Mouse (Mus musculus): ENCODE results near the gene Erv3.

Gene Erv3

GRCm38 (mm10) chr2:131859721-131860120 lies at the start of gene Erv3:
Gene Erv3, minus strand, starts transcription at chr2:131859747.
- DNase-seq (ENCODE audit: low spot score in 2 of 2), result no peak

- DNase-seq (ENCODE audit: low spot score in 2 of 2), result no peak
Observed at GRCm38 (mm10) chr2:131908906-131909305, 49.4 kb upstream of the Erv3 start.

DNA sequence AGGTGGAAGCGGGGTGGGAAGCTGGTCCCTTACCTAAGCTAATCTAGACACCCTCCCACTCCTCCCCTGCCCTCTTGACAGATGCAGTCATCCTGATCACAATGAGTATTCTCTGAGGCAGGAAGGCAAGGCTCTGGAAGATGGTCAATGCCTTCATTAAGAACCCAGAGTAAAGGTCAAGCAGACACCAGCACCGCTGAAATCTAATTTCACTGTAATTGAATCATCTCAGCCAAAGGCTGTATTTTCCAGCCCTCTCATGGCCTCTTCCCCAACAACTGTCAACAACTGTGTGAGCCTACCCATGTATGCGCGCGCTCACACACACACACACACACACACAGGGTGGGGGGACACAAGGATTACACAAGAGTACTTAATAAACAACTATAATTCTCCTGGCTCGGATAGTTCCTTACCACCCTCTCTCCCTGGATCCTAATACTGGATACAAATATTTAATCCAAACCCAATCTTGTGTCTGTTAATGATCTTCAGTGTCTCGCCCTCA lies 48.9 kb upstream of the Erv3 start:
- no peak for DNase-seq (ENCODE audit: low spot score in 2 of 2)

GRCm38 (mm10) chr2:131907311-131907710 lies 47.8 kb upstream of the Erv3 start:
- no peak for DNase-seq (ENCODE audit: low spot score in 2 of 2)

DNA sequence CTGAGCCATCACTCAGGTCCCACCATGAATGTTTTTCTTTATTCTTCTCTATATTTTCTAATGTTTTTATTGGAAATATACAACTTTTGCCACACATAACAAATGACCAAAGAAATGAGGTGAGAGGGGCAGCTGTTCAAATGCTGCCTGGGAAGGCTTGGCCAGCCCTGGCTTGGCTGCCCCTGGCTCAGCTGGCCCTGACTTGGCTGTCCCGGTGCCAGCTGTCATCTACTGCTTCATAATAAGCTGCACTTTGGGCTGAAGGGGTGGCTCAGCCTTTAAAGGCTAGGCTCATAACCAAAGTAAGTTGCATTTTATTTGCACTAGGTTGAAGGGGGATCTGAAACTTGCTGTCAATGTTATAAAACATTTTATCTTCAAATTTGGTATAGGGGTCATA lies 47.3 kb upstream of the Erv3 start:
- DNase-seq (ENCODE audit: low spot score in 2 of 2), result no peak

DNA sequence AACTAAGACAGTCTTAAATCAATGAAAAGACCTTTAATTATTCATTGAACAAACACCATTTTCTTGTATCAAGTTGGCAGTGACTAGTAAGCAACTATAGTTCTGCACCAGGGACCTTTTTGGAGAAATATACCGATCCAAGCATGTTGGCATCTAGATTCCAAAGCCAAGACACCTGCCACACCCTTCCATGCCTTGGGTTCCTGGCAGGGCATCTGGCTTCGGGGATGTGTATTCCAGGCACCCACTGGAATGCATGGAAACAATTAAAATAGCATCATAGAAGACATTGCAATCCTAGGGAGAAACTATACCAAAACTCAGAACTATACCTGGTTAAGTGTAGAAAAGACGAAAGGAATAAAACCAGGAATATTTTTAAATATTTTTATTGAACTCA lies 46.7 kb upstream of the Erv3 start:
- DNase-seq (ENCODE audit: low spot score in 2 of 2), result no peak

DNA sequence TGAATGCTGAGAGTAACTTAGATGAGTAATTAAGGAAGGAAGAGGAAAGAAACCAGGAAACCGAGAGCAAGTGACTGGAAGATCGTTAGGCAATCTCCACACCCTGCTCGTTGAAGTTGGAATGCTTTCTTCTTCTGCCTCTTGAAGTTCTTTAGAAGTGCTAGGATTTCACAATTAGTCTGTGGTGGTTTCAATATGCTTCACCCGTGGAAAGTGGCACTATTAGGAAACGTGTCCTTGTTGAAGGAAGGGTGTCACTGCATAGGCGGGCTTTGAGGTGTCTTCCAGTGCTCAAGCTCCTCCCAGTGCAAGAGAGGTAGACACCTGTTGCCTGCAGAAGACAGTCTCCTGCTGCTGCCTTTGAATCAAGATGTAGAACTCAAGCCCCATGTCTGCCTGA lies 46.2 kb upstream of the Erv3 start:
- no peak for DNase-seq (ENCODE audit: low spot score in 2 of 2)

DNA sequence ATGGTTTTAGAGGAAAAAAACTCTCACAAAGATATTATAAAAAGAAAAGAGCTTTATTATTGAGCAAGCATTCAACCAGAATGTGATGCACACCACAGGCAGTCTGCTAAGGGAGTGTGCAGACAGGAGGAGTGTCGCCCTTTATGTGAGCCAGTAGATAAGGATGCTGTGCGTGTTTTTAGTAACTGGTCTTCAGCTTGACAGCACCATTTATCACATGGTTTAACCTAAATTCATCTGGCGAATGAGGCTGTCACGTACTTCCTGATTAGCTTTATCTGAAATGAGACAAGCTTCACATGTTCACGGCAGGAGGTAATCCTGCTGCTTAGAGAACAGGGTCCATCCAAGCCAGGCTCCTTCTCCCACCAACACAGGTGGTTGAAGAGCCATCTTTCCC lies 45.5 kb upstream of the Erv3 start:
- DNase-seq (ENCODE audit: low spot score in 2 of 2), result no peak

- peak in 1 of 2 experiments; percentile 29 for DNase-seq (ENCODE audit: low spot score in 2 of 2)
Observed at GRCm38 (mm10) chr2:131902867-131903266, 43.3 kb upstream of the Erv3 start.

DNA sequence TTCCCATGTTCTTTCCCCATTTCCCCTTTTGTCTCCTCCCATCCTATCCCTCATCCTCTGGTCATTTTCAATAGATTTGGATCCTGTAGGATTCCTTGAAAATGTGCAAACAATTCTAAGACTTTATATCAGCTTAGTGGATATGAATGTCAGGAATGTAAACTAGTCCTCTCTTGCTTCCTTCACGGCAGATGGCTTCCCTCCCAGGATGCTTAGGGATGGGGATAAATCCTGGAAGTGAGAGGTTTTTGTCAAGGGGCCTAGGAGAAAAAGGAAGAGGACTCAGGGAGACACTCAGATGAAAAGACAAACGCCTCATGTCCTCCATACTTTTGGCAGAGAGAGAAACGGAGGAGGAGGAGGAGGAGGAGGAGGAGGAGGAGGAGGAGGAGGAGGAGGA lies 42.9 kb upstream of the Erv3 start:
- no peak for DNase-seq (ENCODE audit: low spot score in 2 of 2)

DNA sequence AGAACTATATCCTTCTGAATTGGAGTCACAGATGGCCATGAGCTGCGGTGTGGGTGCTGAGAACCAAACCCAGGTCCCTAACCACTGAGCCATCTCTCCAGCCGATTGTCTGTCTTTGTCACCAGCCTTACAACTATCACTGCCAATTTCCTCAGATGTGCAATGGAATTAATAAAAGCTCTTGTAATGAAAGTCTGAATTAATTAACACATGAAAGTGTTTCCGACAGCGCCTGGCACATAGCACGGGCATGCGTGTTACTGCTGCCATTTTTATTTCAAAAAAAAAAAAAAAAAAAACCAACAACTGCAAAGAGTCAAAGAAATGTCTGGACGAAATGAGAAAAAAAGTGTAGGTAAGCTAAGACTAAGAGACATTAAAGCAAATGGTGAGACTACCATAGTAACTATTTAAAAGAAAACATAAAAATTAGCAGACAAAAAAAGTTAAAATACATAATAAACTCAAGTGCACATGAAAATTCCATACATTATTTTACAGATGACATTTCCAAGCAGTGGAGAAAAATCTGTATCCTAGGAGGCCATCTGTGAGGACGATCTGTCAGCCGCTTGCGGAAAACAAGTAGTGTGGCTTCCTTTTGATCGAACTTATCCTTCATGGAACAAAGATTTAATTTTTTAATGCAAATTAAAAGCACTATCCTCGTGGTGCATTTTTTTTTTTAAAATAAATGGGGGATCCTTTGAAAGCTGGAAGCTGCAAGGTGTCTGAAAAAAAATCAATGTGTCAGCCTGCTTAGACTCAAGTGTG lies 38.0 kb upstream of the Erv3 start:
- no peak for DNase-seq (ENCODE audit: low spot score in 2 of 2)

- DNase-seq (ENCODE audit: low spot score in 2 of 2), result no peak
Observed at GRCm38 (mm10) chr2:131896011-131896410, 36.5 kb upstream of the Erv3 start.

- DNase-seq (ENCODE audit: low spot score in 2 of 2), result no peak
Observed at GRCm38 (mm10) chr2:131895106-131895505, 35.6 kb upstream of the Erv3 start.

DNA sequence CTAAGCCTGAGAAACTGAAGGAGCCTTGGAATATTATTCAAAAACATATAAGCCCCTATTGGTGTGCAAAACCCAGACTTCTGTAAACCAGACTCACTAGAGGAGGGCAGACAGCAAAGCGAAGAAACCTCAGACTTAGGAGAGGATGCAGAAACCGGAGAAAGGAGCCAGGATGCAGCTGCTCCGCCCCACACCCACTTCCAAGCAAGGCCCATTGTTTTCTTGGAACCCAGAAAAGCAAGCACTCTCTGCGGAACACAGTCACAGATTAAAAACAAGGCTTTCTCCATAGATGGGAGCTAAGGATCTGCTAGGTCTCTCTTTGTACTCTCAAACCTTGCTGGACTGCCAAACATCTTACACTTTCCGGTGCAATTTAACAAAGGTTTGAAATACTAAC lies 33.0 kb upstream of the Erv3 start:
- DNase-seq (ENCODE audit: low spot score in 2 of 2), result no peak

- DNase-seq (ENCODE audit: low spot score in 2 of 2), result no peak
Observed at GRCm38 (mm10) chr2:131888233-131888632, 28.7 kb upstream of the Erv3 start.

GRCm38 (mm10) chr2:131886503-131887160 lies 27.1 kb upstream of the Erv3 start:
- DNase-seq (ENCODE audit: low spot score in 2 of 2), result no peak

DNA sequence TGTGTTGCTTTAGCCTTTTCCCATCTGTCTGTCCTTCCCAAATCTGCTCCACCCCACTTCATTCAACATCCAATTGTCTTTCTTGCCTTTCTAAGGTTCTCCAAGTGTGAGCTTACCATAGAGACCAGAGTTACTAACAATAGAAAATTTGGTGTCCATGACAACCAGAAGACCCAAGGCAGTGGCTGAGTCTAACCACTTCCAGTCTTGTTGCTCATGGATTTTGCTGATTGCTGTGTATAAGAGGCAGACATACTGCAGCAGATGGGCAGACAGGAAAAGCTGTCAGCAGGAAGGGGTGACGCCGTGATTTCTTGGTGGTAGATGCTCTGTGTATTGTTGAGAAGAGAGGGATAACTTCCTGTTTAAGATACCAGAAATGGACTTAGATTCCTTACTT lies 23.6 kb upstream of the Erv3 start:
- peak; percentile 32 to 56 for DNase-seq (ENCODE audit: low spot score in 2 of 2)

DNA sequence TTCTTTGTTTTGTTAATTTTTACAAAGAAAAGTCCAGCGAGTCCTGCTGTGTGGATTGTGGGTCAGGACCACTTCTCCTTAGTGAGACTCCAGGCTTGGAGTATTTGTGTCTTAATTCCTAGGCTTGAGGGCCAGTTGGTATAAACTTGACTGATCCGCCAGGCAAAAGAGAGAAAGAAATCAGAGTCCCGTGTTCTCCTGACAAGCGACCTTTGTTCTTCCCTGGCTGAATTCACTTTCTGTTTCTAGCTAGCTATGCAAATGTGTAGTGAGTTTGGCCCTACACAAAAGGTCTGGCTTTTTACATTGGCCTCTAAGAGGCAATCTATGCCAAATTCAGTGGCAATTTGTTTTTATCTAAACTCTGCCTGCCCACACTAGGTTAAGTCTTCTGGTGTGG lies 22.2 kb upstream of the Erv3 start:
- DNase-seq (ENCODE audit: low spot score in 2 of 2), result no peak

GRCm38 (mm10) chr2:131876551-131877265 lies 17.2 kb upstream of the Erv3 start:
- DNase-seq (ENCODE audit: low spot score in 2 of 2), result no peak

GRCm38 (mm10) chr2:131873376-131873775 lies 13.8 kb upstream of the Erv3 start:
- no peak for DNase-seq (ENCODE audit: low spot score in 2 of 2)

DNA sequence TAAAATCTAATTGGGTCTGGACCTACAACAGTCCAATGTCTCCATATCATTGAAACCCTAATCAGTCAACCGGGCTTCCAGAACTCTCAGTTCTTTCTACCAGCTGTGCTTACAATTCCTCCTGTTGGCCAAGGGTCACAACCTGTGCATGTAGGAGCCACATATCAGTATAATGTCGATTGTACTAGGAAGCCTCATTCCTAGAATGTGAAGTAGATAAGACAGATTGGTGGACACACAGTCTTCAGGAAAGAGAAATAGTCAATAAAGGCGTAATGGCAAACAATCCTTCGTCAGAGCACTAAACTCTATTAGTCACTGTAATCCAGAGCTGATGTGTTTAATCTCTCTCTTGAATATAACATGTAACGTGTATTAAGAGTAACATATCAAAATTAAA lies 9.4 kb upstream of the Erv3 start:
- no peak for DNase-seq (ENCODE audit: low spot score in 2 of 2)

- no peak for DNase-seq (ENCODE audit: low spot score in 2 of 2)
Observed at GRCm38 (mm10) chr2:131866676-131867075, 7.1 kb upstream of the Erv3 start.

Measured in right cerebral cortex, postnatal 36 days (tissue).